Mouse (Mus musculus) hindbrain, postnatal 0 days (tissue): ENCODE measurements around the gene Adad2. TPM values are rescaled to one million over a fixed set of nuclear protein-coding genes. Genes with fewer than 3 reads are reported as not detected.

Experiments
- ATAC-seq: fragments of 200-750 bp; cut with Nextera tagmentation; 2 replicates; pipeline ENCODE4 v1.8.0; 2017; ENCODE audit warnings: mild to moderate bottlenecking, moderate TSS enrichment, moderate library complexity
- DNase-seq: peaks from one replicate; pipeline ENCODE4 v3.0.0-alpha.2; 2015; ENCODE audit warnings: low spot score
- H3K27ac ChIP-seq: fragments of 300-500 bp; sonication (generic); 2 replicates; pipeline ENCODE4 v1.5.1; 2014; ENCODE audit warnings: mild to moderate bottlenecking
- H3K27me3 ChIP-seq: fragments of 300-500 bp; sonication (generic); 2 replicates; pipeline ENCODE4 v1.6.1; 2014; ENCODE audit warnings: low read length, mixed read lengths; ENCODE audit not compliant: insufficient read depth
- H3K36me3 ChIP-seq: fragments of 300-500 bp; sonication (generic); 2 replicates; pipeline ENCODE4 v1.6.1; 2014; ENCODE audit warnings: low read length, mixed read lengths; ENCODE audit not compliant: insufficient read depth
- H3K4me1 ChIP-seq: fragments of 300-500 bp; sonication (generic); 2 replicates; pipeline ENCODE4 v1.6.1; 2014; ENCODE audit warnings: antibody characterized with exemption, low read length, mixed read lengths; ENCODE audit not compliant: insufficient read depth
- H3K4me2 ChIP-seq: fragments of 300-500 bp; sonication (generic); 2 replicates; pipeline ENCODE4 v1.6.1; 2014; ENCODE audit warnings: low read depth, mild to moderate bottlenecking, low read length, moderate library complexity, mixed read lengths
- H3K4me3 ChIP-seq: fragments of 300-500 bp; sonication (generic); 2 replicates; pipeline ENCODE4 v1.5.1; 2014; ENCODE audit warnings: low read length
- H3K9ac ChIP-seq: fragments of 300-500 bp; sonication (generic); replicated peaks from 2 replicates; pipeline ENCODE4 v1.6.1; 2014; ENCODE audit warnings: mild to moderate bottlenecking, low read length, moderate library complexity, mixed read lengths
- H3K9me3 ChIP-seq: fragments of 300-500 bp; sonication (generic); 2 replicates; pipeline ENCODE4 v1.6.1; 2016; ENCODE audit warnings: low read length, mixed read lengths
- CTCF ChIP-seq: IDR thresholded peaks from 2 replicates; pipeline ENCODE4 v1.5.1; 2016; ENCODE audit warnings: antibody characterized with exemption, control low read depth, low read depth
- WGBS: fragments of 180-500 bp; shearing (Covaris S2); extraction: QIAGEN DNeasy Blood & Tissue Kit; methylation state at CpG from one replicate; pipeline ENCODE4 v1.1.7; 2014; 5-methylcytosine and 5-hydroxymethylcytosine counted together
- polyA plus RNA-seq: library from polyadenylated mRNA; unstranded; fragments of >200 nt; fragmentation: Nextera tagmentation; extraction: Ambion mirVana; gene quantifications from 2 replicates; pipeline ENCODE4 v1.2.1, GENCODE M21; 2015
- total RNA-seq: library from RNA; depleted of rRNA; stranded (reverse); fragments of >200 nt; gene quantifications from 2 replicates; pipeline ENCODE4 v1.2.3, GENCODE M21; 2014; rRNA removed

Adad2 gene
- total RNA-seq (0.63 and 1.0 TPM in 2 replicates), polyA plus RNA-seq (0.11 TPM in 1 of 2 replicates, not detected in the other)

GRCm38 (mm10) chr8:119612471-119612870, at the start of gene Adad2:
Gene Adad2 (plus strand): TSS chr8:119612747.
- DNase-seq (no peak), ATAC-seq (no peak; the same call in 1 of the 2 replicates)
- no peak within 1 kb of the TSS for H3K9ac ChIP-seq
- H3K4me3 ChIP-seq = no peak within 1 kb of the TSS
- no peak within 1 kb of the TSS for H3K4me2 ChIP-seq
- TF ChIP-seq CTCF = no peak
- 84% methylated on average over 26 of the region's 26 CpGs for WGBS
- no peak within 1 kb of the TSS for H3K27ac ChIP-seq
- no peaks in the 10 kb centered on the region for H3K4me1 ChIP-seq
- 0 out of 2 replicates have a peak, but pooled peaks cover 3% of the 10 kb centered on the region for H3K9me3 ChIP-seq
- no peaks in the 10 kb centered on the region for H3K36me3 ChIP-seq
- H3K27me3 ChIP-seq = no peaks in the 10 kb centered on the region

DNA sequence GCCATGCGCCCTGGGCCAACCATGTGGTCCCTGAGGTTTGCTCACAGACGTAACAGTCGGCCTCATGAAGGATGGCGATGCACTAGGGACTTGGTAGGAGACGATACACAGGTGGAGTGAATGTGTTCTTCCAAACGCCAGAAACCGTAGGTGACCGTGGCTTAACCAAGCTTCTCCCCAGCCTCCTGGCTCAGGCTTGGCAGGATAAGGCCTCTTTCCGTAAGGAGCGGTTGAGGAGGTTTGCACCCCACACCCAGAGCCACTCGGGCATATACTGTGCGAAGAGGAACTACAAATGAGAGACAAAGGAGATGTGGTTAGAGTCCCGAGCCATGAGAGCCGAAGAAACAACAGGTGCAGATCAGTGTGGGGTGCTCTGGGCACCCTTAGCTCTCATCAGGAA, 48.7 kb upstream of the Adad2 start:
- no peak for ATAC-seq
- H3K4me2 ChIP-seq = no peak overlapping the region
- TF ChIP-seq CTCF = no peak

DNA sequence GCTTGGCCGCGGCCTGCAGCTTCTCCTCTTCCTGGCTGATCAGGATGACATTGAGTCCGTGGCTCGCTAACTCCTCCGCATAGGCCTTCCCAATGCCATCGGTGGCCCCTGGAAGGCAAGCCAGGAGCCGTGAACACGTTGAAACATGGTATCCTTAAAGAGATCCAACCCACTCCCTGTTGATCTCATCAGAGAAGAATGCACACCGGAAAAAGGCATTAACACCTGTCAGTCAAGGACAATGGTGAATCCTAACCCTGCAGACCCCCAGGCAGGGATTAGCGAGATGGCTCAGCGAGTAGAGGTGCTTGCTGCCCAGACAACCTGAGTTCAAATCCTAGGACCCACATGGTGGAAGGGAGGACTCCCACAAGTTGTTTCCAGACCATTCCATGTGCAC, 46.2 kb upstream of the Adad2 start:
- TF ChIP-seq CTCF = no peak
- Histone ChIP-seq H3K27ac (no peak overlapping the region), H3K4me2 (no peak overlapping the region), H3K27me3 (no peaks in the 10 kb centered on the region), H3K9ac (no peak overlapping the region), H3K36me3 (peaks cover 42% of the 10 kb centered on the region), H3K9me3 (no peaks in the 10 kb centered on the region), H3K4me1 (no peaks in the 10 kb centered on the region), H3K4me3 (no peak overlapping the region)
- 82% methylated on average over 11 of the region's 11 CpGs for WGBS
- ATAC-seq = no peak
- DNase-seq = no peak

More for the DNA sequence above, 48.7 kb upstream of the Adad2 start:
- no peak overlapping the region for H3K4me3 ChIP-seq
- H3K27ac ChIP-seq = no peak overlapping the region
- no peak overlapping the region for H3K9ac ChIP-seq
- H3K27me3 ChIP-seq = no peaks in the 10 kb centered on the region
- no peaks in the 10 kb centered on the region for H3K4me1 ChIP-seq
- no peak for DNase-seq
- H3K9me3 ChIP-seq = no peaks in the 10 kb centered on the region
- 94% methylated on average over 14 of the region's 14 CpGs for WGBS
- peaks cover 42% of the 10 kb centered on the region for H3K36me3 ChIP-seq

- Histone ChIP-seq H3K4me3 (no peak overlapping the region), H3K27me3 (no peaks in the 10 kb centered on the region), H3K36me3 (peaks cover 26% of the 10 kb centered on the region), H3K9me3 (no peaks in the 10 kb centered on the region), H3K27ac (no peak overlapping the region), H3K4me1 (peaks cover under 1% of the 10 kb centered on the region; the same call in 1 of the 2 replicates), H3K9ac (no peak overlapping the region), H3K4me2 (no peak overlapping the region)
- DNase-seq (no peak), ATAC-seq (no peak)
- 89% methylated on average over 9 of the region's 9 CpGs for WGBS
- TF ChIP-seq CTCF = no peak
Observed at GRCm38 (mm10) chr8:119568251-119568650, 44.3 kb upstream of the Adad2 start.

- DNase-seq (no peak), ATAC-seq (no peak)
- WGBS = 64% methylated on average over 7 of the region's 7 CpGs
- no peak overlapping the region for H3K27ac ChIP-seq
- no peaks in the 10 kb centered on the region for H3K27me3 ChIP-seq
- no peak overlapping the region for H3K4me3 ChIP-seq
- no peaks in the 10 kb centered on the region for H3K9me3 ChIP-seq
- H3K4me2 ChIP-seq = no peak overlapping the region
- H3K4me1 ChIP-seq = peaks cover 7% of the 10 kb centered on the region
- TF ChIP-seq CTCF = no peak
- H3K9ac ChIP-seq = no peak overlapping the region
- peaks cover 19% of the 10 kb centered on the region for H3K36me3 ChIP-seq
Observed at GRCm38 (mm10) chr8:119568951-119569350, 43.6 kb upstream of the Adad2 start.

GRCm38 (mm10) chr8:119569881-119570280, 42.7 kb upstream of the Adad2 start:
- Histone ChIP-seq H3K27me3 (no peaks in the 10 kb centered on the region), H3K9ac (no peak overlapping the region), H3K4me3 (no peak overlapping the region), H3K4me2 (no peak overlapping the region), H3K36me3 (peaks cover 12% of the 10 kb centered on the region), H3K9me3 (no peaks in the 10 kb centered on the region), H3K4me1 (peaks cover 8% of the 10 kb centered on the region), H3K27ac (no peak overlapping the region)
- 35% methylated on average over 4 of the region's 4 CpGs for WGBS
- no peak for TF ChIP-seq CTCF
- ATAC-seq = no peak
- DNase-seq = no peak

- Histone ChIP-seq H3K4me2 (no peak overlapping the region), H3K27ac (no peak overlapping the region), H3K27me3 (no peaks in the 10 kb centered on the region), H3K9me3 (no peaks in the 10 kb centered on the region), H3K4me3 (no peak overlapping the region), H3K9ac (no peak overlapping the region), H3K36me3 (no peaks in the 10 kb centered on the region; the same call in 1 of the 2 replicates), H3K4me1 (peaks cover 8% of the 10 kb centered on the region)
- DNase-seq (no peak), ATAC-seq (no peak)
- 87% methylated on average over 6 of the region's 6 CpGs for WGBS
- no peak for TF ChIP-seq CTCF
Observed at GRCm38 (mm10) chr8:119571135-119571534, 41.4 kb upstream of the Adad2 start.
